Mouse (Mus musculus): ENCODE data around the gene Polr2a. TPM values are rescaled to one million over a fixed set of nuclear protein-coding genes. Genes with fewer than 3 reads are reported as not detected.
"Not testable (repeated sequence)": the region's sequence is repeated elsewhere in the genome, so short reads cannot be mapped to it uniquely, and the experiment has no call there.

The Polr2a gene
- total RNA-seq, 2 experiments from 2014 or later = 86.4 to 90.3 TPM

DNA sequence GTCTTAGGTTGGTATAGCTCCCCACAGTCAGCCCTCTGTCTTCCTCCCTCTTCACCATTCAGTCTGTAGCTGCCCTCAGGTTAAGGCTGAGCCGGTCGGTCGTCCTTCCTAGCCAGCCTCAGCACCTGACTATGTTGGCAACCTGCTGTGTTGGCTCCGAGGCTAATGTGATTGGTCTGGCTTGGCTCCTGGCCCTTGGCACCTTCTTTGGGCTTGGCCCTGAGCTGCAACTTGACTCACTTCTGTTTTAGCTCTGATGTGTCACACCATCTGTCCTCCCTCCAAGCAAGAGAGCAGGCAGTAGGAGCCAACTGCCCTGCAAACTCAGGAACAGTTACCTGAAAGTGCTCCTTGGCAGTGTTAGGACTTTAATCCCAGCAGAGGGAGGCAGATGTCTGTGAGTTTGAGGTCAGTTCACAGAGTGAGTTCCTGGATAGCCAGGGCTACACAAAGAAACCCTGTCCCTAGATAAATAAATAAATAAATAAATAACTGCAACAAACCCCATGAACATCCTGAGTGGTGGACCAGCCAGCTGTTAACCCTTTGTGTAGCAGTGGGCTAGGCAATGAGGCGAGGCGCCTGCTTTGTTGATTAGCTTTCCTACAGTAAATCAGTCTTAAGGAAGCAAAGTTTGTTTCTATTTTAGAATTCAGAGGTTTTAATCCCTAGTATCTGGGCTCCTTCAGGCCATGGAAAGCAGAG is 51.5 kb downstream of the Polr2a start:
- peak; percentile 89 to 93 for DNase-seq

DNA sequence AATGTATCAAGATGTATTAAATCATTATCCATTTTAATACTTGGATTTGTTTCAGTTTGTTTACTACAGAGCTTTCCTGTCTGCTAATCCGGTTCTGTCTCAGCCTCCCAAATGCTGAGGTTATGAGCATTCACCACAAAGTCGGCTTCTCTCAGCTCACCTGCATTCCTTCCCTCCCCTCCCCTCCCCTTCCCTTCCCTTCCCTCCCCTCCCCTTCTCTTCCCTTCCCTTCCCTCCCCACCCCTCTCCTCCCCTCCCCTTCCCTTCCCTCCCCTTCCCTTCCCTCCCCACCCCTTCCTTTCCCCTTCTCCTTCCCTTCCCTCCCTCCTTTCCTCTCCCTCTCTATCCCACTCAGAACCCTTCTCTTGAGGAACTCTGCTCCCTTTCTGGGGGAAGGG is 53.8 kb downstream of the Polr2a start:
- DNase-seq = no peak

DNA sequence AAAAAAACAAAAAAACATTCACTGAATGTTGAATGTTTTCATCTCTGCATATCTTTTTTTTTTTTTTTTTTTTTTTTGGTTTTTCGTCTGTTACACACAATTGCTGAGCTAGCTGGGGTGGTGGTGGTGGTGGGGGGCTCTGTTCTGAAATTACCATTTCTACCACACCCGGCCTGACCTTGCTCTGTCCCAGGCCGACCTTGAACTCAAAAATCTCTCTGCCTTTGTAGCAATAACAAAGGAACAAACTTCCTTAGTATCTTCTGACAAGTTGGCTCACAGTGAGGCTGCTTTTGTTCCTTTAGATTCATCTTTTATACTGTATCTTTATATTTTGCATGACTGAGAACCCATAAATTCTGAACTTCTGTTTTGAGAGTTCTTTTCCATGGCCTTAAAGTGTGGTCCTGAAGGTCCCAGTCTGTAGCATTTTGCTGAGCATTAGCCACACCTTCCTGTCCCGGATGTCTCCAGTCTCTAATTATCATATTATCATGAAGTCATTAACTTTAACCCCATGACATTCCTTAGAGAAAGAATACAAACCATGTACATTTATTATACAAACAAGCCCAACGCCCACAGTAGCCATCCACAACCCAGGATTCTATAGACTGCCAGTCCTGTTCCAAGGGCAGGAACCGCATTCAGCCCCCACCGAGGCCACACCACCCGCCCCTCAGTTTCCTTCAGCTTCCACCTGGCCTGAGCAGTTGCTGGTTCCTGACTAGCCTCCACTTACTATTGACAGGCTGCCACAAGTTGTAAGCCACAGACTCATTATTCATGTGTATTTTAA is 54.4 kb downstream of the Polr2a start:
- DNase-seq = no peak

DNA sequence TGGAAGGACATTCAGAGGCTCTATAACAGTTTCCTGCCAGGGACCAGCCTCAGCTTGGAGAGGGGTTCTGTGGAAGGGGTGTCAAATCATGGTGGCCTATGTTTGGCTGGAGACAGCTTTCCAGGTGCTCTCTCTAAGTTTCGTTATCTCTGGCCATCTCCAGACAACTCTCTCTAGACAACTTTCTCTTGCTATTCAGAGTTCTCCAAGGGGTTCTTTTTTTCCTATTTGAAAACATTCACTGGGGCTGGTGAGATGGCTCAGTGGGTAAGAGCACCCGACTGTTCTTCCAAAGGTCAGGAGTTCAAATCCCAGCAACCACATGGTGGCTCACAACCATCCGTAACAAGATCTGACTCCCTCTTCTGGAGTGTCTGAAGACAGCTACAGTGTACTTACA is 55.1 kb downstream of the Polr2a start:
- not testable (repeated sequence) for DNase-seq

DNA sequence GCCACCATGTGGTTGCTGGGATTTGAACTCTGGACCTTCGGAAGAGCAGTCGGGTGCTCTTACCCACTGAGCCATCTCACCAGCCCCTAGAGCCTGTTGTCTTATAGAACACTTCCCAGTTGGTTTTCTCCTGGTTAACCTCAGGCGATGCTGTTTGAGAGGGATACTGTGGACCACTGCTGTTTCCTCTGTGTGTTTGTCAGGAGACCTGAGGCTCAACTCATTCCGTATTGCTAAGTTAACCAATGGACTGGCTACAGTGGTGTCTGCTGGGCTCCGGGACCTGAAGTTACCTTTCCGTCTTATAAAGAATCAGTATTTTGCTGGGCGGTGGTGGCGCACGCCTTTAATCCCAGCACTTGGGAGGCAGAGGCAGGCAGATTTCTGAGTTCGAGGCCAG is 55.6 kb downstream of the Polr2a start:
- DNase-seq = not testable (repeated sequence)

DNA sequence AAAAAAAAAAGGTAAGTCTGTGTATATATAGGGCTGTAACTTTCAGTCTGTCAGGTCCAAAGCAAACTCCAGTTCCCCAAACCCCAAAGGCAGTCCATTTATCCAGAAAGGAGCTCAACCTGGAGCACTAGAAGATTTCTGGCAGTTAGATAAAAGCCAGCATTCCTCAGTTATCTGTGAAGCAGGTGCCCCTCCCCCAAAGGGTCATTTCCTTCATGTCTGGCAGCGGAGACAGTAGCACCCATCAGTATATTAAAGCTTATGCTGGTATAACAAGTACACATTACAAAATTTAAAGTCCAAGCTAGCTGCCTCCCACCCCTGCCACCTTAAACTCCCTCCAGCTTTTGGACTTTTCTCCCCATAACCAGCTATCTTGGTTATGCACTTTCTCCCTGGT is 58.8 kb downstream of the Polr2a start:
- DNase-seq = peak in 1 of 2 experiments; percentile 46

DNA sequence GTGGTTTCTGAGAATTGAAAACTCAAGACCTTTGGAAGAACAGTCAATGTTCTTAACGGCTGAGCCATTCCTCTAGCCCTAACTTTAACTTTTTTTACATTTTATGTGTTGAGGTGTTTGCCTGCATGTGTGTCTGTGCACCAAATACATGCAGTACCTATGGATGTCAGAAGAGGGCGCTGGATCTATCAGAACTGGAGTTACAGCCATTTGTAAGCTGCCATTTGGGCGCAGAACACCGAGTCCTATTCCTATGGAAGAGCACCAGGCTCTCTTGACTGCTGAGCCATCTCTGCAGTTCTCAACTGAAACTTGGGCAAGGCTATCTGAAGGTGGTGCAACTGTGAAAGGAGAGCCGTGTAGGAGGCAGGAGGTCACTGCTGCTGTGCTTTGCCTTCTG is 59.9 kb downstream of the Polr2a start:
- no peak for DNase-seq

DNA sequence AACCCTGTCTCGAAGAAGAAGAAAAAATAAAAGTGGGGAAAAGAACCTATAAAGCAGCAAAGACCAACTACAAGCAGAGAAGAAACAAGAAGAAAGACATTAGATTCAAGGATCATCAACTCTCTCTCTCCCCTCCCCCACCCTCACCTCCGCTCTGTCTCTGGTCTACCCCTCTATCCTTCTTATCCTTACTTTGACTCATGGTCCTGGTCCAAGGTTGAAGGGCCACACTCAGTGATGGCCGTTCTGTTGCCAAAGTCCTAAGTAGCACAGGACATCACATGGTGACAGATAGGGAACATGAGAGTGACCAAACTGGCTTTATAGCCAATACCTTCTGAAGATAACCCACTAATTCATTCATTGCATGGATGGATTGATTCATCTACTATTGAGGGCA is 61.0 kb downstream of the Polr2a start:
- DNase-seq = no peak

DNA sequence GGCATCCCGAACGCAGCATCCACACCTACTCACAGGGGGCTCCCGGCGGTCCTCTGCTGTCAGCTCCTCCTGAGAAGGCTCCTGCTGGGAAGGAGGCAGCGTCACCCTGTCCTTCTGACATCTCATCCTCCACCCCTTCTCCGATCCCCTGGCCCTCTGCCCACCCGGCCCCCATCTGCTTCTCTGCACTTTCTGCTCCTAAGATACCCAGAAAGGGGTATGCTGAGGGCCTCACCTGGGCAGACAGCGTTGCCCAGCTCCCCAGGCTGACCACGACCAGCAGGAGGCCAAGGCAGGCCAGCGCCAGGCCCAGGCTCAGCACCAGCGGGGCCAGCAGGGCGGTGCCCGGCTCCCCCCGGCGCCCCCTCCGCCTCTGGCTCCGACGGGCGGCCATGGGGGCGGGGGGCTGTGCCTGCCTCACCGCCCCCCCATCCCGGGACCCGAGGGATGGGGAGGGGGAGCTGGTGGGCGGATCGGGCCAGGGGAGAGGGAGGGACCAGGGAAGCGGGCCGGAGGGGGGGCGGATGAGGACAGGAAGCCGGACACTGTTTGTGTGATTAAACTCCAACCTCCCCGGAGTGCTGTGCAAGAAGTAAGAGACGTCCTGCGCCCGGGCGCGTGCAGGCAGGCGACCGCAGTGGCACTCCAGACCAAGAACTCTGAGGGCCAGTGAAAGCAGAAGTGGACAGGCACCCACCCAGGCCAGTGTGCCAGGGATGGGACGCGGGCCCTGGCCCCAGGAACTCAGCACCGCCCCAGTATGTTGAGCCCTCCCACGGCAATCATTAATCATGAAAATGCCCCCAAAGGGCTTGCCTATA is 62.9 kb downstream of the Polr2a start, which contains the start of the genes Tnfsf12 and Tnfsfm13:
Tnfsf12 (minus strand) TSS at position 489 of the 821 bp plus-strand sequence.
Tnfsfm13 (minus strand) TSS at position 738 of the 821 bp plus-strand sequence.
- peak; percentile 81 to 88 for DNase-seq

DNA sequence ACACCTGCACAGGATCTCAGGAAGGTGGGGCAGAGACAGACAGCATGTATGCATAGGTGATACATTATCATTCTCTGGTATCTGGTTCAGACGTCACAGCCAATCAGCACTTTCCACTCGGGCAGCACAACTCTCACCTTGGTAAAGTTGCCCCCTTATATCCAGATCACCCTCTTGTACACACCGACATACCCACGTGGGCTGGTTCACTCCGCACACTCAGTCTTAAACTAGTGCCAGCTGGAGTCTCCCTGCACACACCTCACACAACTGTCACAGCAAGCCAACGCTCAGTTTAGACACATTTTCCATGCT is 63.4 kb downstream of the Polr2a start:
- no peak for DNase-seq

DNA sequence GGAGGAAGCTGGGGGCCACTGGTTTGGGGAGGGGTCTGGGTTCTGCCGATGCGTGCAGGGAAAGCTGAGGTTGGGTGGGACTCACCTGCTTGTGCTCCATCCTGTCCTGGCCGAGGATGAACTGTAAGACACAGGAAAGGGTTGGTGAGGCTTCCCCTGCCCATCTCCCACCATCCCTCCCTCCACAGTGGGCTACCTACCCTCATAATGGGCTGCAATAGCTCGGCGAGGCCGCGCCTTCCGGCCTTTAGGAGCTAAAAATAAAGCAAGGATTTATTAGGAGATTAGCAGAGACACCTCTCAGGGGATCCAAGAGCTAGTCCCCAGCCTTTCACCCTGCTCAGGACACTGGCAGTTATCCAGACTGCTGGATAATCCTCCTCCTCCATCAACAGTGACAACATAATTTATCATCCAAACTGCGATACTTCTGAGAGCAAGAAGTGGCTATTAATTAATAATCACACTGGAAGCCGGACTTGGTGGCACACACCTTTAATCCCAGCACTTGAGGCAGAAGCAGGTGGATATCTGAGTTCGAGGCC is 64.9 kb downstream of the Polr2a start:
- DNase-seq = no peak

DNA sequence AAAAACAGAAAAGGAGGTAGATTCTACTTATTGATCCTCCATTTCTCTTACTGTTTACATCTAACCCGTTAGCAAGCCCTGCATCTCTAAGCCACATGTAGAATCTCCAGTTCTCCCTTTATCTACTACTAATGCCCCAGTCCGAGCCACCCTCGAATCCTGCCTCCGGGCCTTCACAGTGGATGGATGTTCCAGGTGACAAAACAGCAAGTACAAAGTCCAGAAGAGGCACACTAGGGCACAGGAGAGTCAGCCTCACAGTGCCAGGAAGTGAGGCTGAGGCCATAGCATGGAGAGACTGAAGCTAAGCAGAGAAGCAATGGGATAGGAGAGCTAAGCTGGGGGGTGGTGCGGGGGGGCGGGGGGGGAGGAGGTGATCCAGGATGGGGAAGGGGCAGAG is 65.6 kb downstream of the Polr2a start:
- no peak for DNase-seq

DNA sequence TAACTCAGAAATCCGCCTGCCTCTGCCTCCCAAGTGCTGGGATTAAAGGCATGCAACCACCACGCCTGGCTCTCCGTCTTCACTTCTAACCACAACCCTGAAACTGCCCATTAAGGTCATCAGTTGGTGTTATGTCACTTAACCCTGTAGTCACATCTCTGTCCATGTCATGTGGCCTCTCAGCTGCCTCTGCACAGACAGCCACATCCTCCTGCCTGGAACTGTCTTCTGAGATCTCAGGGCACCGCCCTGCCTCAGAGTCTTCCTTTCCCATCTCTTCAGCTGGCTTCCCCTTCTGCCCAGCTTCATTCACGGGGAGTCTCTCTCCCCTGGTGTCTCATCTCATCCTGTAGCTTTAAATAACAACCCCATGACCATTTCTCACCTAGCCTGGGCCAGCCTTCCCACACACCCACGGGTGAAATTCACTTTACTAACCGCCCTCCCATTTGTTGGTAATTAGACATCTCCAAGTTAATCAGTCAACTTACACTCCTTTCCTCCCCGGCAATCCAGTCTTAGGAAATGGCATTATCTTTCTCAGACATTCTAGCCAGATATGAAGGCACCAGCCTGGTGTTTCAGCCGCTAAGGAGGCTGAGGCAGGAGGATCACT is 66.1 kb downstream of the Polr2a start:
- DNase-seq = no peak

DNA sequence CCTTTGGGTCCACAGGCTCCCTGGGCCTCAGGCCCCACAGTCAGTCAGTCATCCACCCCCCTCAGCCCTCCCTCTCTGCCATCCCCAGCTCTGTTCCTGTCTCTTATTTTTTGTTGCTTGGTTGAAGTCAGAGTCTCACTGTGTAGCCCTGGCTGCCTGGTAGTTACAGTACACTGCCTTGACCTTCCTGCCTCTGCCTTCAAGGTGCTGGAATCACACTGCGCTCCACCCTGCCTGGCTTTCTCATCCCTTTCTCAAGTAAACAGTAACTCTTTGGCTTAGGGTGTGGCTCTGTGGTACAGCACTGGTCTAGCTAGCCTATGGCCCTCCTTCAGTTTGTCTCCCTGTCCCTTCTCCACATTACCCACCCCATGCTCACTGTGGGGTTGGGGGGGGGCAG is 68.5 kb downstream of the Polr2a start:
- DNase-seq = no peak

DNA sequence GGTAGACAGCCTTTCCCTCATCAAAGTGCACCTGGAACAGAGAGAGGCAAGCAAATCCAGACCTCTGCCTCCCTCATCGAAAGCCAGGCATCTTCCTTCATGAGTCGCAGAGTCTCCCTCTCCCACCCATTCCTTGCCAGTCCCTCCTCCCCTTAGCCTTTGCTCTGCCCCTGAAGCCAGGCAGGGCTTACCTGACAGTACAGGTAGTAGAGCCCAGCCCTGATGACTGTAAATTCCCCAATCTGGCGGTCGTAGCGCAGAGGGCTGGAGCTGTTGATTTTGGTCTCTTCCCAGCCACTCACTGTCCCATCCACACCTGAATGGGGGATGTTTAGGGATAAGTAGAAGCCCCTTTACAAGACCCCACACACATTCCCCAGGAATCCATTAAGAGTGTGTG is 71.4 kb downstream of the Polr2a start:
- no peak for DNase-seq

DNA sequence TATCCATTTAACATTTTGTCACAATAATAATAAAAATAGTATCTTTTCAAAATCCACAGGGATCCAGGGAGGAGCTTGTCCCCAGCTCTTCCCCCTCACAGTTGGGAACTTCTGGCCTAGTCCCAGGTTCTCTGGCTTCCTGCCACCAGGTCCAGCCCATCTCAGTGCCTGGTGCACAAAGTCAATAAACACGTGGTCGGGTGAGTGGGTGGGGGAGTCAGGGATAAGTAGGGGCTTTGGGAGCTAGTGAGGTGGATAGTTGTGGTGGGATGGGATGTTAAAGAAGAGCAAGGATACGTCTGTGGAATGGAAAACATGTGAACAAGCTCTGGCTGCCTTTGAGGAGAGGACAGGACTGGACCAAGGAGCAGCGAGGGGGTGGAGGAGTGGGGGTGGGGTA is 72.1 kb downstream of the Polr2a start:
- peak; percentile 68 to 78 for DNase-seq

DNA sequence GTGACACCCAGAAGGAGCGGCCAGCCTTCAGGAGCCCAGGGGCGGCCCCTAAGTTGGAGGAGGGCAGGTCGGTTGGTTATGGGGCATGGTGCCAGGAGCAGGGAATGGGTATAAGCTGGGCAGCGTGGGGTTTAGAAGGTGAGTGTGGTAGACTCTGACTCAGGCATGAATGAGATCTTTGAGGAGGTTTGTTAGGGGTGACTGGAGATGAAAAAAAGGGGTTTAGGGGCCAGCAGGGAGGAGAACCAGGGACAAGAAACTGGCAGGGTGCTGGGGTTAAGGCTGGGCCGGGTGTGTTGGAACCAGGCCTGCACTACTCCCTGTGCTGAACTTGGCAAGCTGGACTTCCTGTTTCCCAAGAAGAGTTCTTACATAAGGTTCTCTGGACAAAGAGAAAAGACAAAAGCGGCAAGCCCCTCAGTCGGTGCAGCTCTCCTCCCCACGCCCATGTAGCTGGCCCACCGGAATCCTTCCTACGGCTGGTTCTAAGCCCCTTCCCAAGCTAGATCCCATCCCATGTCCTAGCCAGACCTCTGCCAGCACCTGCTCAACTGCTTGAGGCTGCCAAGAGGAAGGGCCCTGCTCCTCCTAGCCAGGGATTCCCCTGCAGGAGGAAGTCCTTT is 72.8 kb downstream of the Polr2a start, which contains the start of gene Tnfsf13:
Tnfsf13 (minus strand) TSS at position 259 of the 623 bp plus-strand sequence.
- peak; percentile 72 to 79 for DNase-seq

DNA sequence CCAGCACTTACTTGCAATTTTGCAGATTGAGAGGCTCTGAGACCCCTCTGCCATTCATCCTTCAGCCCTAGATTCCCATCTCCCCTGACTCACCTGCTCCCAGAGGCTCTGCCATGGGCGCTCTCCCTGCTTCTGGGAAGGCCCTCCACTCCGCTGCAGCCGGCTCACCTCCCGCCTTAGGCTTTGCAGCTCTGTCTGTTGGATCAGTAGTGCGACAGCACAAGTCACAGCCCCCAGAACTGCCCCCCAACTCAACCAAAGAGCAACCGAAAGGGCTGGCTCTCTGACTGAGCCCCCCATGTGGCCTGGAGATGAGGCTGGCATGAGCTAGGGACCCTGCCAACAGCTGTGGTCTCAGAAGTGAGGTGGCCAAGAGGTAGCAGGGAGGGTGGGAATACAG is 73.5 kb downstream of the Polr2a start:
- DNase-seq = no peak

DNA sequence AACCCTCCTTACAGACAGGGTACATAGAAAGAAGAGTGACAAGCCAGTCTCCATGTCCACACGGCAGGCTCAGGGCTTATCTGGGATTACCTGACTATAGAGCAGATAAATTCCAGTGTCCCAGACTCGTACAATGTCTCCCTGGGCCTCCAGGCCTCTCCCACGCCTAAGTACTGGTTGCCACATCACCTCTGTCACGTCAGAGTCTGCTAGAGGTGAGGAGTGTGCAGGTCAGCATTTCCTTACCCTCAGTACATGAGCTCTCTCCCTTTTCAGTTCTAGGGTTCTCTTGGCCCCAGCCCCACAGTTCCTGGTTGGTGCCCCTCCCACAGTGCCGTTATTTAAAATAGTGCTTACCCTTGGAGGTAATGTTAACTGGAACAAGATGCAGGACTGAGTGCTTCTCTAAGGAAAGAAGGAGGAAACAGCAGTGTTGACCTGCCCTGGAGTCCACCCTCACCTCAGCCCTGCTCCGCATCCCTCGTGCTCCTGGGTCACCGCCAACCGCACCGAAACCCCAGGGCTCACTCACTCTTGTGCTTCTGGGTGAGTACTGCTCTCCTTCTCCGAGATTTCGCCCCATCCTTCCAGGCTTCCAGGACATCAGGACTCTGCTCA is 74.2 kb downstream of the Polr2a start:
- DNase-seq = no peak
